Mouse (Mus musculus): ENCODE data around the gene Ivl.

DNA sequence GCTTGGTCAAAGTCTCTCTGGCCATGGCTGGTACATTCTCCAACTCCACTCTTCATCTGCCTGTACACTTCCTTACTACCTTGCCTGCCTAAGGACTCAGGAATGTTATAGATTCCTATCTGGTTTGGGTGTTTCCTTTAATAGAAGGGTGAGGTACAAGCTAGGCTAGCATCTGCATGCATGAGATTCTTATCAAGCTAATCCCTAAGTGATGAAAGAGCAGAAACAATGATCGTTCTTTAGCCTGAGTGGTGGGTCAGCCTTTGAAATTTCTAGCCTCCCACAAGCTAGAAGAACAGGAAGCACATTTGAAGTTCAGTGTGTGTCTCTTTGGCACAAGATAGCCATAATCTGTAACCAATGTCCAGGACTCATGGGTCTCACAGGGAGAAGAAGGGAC, 36.3 kb upstream of the Ivl start:
- TF ChIP-seq POLR2A (IDR thresholded peaks at IDR 0.05; ENCODE audit: insufficient read length, low read depth): no peak
- TF ChIP-seq USF1 (IDR thresholded peaks at IDR 0.05; ENCODE audit: low read depth): no peak
- TF ChIP-seq MYOG (IDR thresholded peaks at IDR 0.05; ENCODE audit: control insufficient read depth in 1 of 3, insufficient read depth in 1 of 3, insufficient read length in 2 of 3, low read depth in 2 of 3): no peak

Measured in myocyte (in vitro differentiated cells).